Mouse (Mus musculus) left cerebral cortex, postnatal 4 days (tissue): Measurements from ENCODE around the gene A630001G21Rik. TPM values are rescaled to one million over a fixed set of nuclear protein-coding genes. Genes with fewer than 3 reads are reported as not detected.
"Not testable (repeated sequence)": the region's sequence is repeated elsewhere in the genome, so short reads cannot be mapped to it uniquely, and the experiment has no call there.

Experiments
- DNase-seq: peaks from one replicate; pipeline ENCODE4 v3.0.0-alpha.2; 2022
- intact Hi-C: fragments of 180-260 bp; cut with DNase I; formaldehyde crosslinking; loops from one replicate; pipeline ENCODE4 v1.15.1; 2025
- total RNA-seq, 2 experiments: library from RNA; stranded (reverse); gene quantifications; 2 replicates each; pipeline ENCODE4 v1.2.3; 2021

A630001G21Rik gene
- total RNA-seq, result under 1 TPM; 0.24 to 0.84 TPM

DNA sequence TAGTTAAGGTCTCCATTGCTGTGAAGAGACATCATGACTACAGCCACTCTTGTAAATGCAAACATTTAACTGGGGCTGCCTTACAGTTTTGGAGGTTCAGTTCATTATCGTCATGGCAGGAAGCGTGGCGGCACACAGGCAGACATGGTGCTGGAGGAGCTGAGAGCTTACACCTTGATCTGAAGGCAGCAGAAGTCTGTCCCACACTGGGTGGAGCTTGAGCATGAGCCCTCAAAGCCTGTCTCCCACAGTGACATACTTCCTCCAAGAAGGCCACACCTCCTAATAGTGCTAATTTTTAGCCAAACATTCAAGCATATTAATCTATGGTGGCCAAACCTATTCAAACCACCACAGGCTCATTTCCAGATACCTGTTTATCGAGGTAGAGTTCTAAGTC, at the start of gene A630001G21Rik:
A630001G21Rik (minus strand) TSS at position 208 of the 400 bp plus-strand sequence.
- no peak for DNase-seq

DNA sequence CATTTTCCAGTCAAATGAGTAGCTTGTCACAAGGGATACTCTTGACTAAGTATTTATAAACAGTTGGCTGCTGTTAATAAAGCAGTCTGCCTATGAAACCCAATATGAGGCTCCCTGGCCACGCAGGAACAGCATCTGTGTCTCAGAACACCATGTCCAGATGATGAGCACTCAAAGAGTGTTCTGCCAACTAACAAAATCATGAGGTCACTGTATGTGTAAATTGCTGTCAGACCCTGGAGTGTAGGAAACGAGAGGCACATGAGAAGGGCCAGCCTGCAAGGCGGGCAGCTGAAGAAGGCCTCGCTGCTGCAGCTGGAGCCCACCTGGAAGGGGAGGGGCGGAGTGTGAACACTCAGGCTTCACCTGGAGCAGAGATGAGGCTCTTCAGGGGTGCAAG, 48.7 kb upstream of the A630001G21Rik start:
- intact Hi-C loops, result no loop called here
- DNase-seq, result no peak

More for the DNA sequence above, at the start of gene A630001G21Rik:
- intact Hi-C loops, result no loop called here

DNA sequence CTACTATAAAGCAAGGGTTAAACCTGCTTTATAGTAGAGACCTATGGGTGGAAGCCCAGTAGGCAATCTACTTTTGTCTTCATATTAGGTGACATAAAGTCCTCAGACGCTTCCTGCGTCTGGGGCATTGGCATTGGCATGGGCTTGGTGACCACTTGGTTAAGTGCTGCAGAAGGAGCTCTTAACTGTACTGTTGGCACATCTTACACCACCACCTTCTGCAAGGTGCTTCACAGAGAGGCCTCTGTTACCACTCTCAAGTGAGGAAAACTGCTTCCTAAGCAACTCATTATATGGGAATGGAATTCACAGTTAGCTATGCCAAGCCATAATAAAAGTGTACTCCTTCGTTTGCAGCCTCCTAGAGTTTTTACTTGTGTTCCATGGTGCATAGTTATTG, 46.5 kb upstream of the A630001G21Rik start:
- intact Hi-C loops, result no loop called here
- no peak for DNase-seq

DNA sequence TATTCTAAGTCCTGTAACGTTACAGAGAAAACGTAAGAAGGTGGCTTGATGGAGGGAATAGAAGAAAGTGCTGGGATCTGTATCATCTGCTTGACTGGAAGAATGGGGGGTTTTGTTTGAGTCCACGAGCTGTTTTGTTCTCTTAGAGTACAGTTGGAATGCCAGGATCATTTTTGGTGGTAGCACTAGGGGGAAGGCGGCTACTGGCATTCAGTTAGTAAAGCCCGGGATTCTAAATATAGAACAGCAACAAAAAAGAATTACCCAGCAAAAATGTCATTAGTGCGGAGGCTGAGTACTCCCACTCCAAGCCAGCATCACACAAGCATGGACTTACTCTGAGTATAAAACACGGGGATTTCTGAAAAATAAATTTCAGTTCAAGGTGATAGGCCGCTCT, 43.8 kb upstream of the A630001G21Rik start:
- intact Hi-C loops, result no loop called here
- no peak for DNase-seq

DNA sequence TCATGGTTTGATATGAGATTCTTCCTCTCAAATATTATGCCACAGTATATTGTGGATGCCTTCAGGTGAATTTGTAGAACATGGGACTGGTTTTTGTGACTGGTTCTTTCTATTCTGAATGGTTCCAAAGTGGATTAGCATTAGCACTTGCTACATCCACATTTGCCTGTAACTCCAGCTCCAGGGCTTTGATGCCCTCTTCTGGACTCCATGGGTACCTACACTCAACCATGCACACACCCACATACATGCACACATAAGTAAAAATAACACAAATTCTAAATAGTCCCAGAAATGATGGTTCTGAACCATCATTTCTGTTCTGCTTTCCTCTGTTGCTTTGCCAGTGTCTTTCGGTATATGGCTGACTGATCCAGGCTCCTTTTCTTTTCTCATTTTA, 41.3 kb upstream of the A630001G21Rik start:
- DNase-seq, result no peak
- intact Hi-C loops, result no loop called here

DNA sequence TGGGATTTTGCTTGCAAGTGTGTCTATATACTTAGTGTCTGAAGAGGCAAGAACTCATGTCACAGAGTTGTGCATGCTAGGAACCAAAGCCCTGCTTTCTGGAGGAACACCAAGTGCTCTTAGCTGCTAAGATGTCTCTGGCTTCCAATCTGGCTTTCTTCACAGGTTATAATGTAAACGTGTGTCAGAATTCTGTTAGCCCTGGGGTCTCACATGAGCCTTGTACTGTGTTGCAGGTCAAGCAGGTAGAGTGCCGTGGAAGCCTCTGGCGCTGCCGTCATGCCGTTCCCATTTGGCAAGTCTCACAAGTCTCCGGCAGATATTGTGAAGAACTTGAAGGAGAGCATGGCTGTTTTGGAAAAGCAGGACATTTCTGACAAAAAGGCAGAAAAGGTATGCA, 39.7 kb upstream of the A630001G21Rik start:
- intact Hi-C loops, result no loop called here
- no peak for DNase-seq

DNA sequence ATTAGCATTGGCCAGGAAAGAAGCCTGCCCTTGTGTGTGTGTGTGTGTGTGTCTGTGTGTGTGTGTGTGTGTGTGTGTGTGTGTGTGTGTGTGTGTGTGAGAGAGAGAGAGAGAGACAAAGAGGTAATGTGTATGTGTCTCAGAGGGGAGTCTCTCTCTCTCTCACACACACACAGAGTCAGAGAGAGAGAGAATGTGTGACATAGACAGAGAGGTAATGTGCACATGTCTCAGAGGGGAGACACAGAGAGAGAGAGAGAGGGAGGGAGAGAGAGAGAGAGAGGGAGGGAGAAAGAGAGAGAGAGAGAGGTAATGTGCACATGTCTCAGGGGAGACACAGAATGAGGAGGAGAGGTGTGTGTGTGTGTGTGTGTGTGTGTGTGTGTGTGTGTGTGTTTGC, 35.8 kb upstream of the A630001G21Rik start:
- DNase-seq, intact Hi-C loops: not testable (repeated sequence)

DNA sequence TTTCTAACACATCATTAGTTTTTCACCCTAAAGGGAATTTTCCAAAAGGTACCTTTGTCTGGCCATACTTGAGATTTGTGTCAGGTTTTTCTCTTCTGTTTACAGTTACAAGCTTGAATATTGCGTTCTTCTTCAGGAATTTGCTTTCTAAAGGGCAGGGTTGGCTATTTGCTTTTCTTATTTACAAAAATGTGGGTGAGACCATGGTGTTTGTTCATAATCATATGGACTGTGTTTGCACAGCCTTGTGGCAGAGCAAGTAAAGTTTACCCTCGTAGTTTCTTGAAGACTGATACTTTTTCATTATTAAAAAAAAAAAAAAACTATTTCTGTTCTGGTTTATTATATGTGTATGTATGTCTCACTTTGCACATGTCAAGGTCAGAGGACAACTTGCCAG, 32.3 kb upstream of the A630001G21Rik start:
- no peak for DNase-seq
- intact Hi-C loops, result no loop called here

DNA sequence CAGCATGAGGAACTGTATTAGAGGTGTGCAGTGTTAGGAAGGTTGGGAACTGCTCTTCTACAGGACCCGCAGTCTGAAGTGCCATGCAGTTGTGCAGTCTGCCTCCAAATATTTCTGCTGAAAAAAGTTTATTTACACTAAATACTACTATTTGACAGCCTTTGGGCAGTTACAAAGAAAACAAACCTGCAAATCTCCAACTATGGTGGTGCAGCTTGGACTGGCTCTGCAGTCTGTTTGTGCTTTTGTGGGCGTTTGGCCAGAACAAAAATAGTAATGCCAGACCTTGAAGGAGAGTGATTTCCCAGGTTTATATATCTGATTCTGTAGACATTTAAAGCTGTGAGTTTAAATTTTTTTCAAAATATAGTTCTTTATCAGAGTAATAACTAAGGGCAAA, 31.9 kb upstream of the A630001G21Rik start:
- DNase-seq, result no peak
- intact Hi-C loops, result no loop called here

DNA sequence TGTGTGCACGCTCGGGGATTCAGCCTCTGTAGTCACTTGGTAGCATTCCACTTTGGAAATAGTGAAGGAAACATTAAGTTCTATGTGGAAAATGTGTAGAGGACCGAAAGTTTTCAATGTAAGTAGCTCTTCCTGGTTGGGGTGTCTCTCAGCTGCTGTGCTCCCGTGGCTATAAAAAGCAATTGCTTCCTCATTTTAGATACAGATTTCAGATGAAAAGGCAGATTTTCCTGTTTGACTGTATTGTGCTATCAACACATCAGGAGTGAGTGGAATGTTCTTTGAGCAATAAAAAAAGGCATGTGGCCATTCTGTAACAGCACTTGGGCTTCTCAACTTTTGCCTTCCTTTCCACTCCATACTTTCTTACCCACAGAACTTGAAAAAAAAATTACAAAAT, 30.8 kb upstream of the A630001G21Rik start:
- no peak for DNase-seq
- intact Hi-C loops, result no loop called here

DNA sequence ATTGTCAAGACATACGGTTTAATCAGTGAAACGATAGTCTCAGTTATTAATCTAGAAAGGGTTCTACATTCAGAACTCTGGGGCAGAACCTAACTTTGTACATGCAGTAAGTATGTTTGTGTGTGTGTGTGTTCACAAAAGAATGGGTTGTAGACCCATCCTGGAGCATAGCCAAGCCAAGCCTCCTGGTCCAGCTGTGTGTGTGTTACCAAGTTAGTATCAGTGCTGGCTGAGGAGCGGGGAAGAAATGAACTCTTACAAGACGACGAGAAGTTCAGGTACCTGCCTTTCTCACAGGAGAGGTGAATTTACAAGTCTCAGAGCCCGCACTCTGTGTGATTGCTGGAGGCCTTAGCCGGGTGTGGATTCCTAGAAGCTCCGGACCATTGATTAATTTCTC, 26.1 kb upstream of the A630001G21Rik start:
- no peak for DNase-seq
- intact Hi-C loops, result no loop called here

DNA sequence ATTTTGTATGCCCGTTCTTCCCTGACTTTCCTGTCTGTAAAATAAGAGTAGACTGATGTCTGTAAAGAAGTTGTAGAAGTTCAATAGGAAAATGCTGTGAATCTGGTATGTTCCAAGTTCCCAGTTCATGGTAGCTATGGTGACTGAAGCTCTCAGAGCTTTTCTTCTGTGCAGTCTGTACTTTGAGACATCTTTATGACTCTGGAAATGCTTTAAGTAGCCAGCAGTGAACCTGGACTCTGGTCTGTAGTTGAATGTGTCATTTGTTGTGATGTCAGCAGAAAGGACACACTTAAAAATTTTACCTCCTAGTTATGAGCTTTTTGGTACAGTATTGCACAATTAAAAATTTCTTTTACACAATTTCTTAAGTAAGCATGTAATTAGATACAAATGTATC, 24.1 kb upstream of the A630001G21Rik start:
- DNase-seq, result no peak
- intact Hi-C loops, result no loop called here

DNA sequence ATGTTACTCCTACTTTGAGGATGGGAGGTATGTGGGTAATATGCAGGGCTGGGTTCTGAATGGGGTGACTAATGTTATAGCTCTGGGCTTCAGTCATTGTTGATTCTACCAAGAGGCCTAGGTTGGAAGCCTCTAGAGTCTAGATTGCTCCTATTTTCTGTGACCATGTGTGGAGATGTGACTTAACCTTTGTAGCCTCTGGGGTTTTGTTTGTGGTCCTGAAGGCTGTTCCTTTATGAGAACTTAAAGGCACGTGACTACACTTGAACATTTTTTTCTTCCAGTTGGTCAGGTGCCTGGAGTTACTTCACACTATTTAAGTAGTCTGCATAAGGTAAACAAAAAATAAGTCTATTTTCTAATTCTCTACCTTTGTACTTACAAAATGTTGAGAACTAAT, 21.3 kb upstream of the A630001G21Rik start:
- intact Hi-C loops, result no loop called here
- no peak for DNase-seq

DNA sequence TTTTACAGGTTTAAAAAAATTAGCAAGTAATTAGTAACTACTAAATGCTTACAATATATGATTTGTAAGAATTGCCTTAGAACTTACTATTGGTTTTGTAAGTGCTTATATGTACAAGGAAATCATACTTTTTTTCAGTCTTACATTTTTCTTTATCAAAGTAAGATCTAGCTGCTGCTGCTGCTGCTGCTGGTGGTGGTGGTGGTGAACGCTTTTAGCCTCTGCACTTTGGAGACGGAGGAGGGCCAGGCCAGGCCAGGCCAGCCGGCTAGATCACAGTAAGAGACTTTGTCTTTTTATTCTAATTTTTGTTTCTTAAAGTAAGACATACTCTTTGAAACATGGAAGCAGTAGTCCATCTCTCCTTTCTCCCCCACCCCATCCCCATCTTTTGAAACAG, 16.8 kb upstream of the A630001G21Rik start:
- DNase-seq, result no peak
- intact Hi-C loops, result no loop called here

DNA sequence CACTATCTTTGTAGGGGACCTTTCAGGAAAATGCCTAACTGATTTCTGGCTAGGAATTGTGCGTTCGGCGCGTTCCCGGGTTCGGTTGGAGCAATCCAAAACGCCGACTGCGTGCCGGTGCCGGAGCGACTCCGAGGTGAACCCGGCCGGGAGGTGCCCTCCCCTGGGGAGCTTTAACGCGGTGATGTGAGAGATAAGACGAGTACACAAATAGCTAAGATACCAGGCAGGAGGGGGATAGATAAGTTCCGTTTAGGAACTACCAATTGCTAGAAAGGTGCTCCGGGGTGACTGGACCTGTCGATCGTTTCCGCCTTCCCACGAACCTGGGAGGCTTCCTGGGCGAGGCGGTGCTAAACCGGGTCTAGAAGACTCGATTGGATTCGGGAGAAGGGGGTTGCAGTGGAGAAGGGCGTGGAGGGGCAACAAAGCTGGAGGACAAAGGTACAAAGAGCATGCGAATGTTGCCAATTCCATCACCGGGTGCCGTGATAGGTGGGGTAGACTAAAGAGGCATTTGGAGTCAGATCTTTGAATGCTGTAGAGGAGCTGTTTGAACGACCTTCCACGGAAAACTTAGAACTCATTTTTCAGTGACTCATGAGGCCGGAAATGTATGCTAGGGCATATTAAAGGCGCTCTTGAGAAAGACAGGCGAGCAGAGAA, 15.8 kb upstream of the A630001G21Rik start:
- intact Hi-C loops, result no loop called here
- DNase-seq, result peak; percentile 17

DNA sequence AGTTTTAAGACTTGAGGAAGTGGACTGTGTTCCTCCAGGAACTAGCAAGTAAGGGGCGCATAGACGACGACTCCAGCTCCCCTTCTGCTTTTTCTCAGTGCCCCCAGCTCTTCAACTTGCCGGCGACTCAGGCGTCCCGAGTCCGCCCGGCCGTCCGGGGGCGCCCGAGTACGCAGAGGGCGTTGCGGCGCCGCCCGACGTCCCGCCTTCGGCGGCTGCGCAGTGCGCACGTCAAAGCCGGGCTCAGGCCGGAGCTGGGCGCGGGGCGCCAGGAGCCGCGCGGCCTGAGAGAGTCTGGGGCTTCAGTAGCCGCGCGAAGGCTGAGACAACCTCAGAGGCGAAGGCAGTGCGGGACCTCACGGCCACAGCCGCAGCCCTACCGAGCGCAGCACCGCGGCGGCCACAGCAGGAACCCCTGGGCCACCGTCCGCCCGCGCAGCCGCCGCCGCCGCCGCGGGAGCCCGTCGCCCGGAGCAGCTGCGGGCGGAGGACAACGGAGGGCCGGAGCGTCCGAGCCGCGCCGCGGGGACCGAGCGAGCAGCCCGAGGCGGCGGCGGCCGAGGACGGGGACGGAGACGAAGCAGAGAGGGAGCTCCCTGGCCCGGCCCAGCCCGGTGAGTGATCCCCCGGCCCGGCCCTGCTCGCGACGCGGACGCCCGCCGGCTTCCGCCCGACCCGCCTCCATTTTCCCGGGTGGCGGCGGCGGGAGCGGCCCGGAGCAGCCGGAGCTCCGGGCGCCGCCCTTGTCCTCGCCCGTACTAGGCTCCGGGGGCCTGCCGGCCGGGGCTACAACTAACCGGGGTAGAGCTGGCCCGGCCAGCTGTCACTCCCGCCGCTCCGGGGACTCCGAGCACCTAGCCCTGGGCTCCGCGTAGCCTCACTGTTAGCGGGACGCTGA, 15.0 kb upstream of the A630001G21Rik start, which contains the start of gene Cab39:
Cab39 (plus strand) TSS at position 234 of the 898 bp plus-strand sequence.
- DNase-seq, result peak; percentile 89
- intact Hi-C loops, result no loop called here

DNA sequence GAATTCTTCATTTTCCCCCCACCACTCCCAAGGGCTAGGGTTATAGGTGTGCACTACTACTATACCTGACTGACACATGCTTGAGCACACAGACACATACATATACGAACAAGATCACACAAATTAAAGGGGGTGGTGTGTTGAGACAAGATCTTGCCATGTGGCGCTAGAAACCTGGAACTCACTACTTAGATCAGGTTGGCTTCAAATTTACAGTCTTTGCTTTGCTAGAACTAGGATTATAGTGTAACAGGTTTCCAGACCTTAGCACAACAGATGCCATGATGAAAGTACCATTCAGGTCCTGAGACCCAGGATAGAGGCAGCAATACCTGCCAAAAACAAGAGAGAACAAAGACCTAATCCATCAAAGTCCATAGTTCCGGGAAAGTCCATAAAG, 13.0 kb upstream of the A630001G21Rik start:
- DNase-seq, result no peak
- intact Hi-C loops, result no loop called here

DNA sequence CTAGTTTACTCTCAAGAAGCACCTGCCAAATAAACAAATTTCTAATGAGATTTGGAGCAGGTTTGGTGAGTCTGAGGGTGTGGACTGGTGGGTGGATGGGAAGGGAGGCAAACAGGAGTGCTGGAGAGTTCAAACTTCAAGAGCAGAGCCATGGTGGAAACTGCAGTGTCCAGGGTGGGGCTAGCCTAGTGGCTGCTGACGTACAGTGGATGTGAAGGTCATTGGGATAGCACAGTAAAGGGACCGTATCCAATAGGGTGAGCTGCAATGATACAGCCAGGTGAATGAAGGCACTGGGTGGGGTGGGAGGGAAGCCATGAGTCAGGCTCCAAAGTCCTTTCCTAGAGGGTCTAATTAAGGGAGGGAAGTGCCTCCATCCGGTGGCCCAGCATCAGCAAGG, 12.1 kb upstream of the A630001G21Rik start:
- intact Hi-C loops, result no loop called here
- no peak for DNase-seq

DNA sequence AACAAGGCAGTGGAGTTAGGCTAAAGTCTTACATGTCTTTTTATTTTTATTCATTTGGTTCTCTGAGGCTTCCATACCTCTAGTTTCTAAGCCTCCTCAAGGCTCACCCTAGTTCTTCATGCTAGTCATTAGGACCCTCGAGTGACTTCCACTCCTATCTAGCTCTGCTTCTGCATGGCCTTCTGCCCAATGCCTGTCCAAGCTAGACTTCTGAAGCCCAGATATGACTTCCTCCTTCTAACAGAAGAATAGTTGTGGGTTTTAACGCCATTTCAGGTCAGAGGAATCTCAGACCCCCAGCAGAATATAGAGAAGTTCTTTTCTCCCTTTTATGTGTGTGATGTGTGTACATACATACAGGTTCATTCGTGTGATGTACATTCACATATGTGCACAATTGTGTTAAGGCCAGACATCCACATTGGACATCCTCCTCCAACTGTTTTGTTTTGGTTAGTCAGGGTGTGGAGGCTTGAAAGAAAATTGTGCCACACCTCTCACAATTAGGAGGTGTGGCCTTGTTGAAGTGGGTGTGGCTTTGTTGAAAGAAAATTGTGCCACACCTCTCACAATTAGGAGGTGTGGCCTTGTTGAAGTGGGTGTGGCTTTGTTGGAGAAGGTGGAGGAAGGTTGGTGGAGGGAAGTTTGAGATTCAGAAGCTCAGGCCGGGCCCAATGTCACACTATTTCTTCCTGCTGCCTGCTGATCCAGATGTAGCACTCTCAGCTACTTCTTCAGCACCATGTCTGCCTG, 1.2 kb upstream of the A630001G21Rik start:
- DNase-seq, result no peak
- intact Hi-C loops, result no loop called here

DNA sequence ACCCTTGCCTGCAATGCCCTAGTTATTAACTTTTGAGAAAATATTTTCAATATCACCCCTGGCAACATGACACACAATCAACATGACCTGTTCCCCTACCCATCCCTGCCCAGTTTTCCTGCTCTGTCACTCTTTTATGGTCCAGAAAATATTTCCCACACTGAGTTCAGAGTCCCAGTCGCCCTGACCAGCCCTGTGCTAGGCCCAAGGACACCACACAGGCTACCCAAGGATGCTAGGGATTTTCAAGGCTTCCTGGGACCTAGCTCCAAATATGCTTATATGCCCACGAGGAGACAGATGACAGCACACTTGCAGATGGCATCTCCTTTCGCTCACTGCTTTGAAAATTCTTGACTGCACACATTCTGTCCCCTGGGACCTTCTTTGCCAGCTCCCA, 569 bp upstream of the A630001G21Rik start:
- intact Hi-C loops, result no loop called here
- DNase-seq, result no peak

DNA sequence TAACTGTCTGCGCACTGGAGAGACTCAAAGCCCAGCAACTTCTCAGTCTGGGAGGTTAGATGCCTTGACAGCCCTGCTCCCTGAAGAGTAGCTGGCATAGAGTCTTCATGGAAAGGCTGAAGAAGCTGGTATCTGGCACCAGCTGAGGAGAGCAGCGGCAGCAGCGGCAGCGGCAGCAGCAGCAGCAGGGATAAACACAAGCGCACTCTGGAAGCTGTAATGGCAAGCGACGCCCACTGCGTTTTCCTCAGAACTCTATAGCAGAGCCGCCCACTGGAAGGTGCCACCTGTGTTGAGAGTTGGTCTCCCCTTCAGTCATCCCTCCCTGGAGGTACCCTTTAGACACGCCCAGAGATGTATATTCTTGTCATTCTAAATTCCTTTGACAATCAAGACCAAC, 2.3 kb downstream of the A630001G21Rik start:
- DNase-seq, result peak; percentile 10
- intact Hi-C loops, result no loop called here
